Mouse (Mus musculus) lung, postnatal 4 days (tissue): ENCODE results near the gene Parl.

Experiments used
- DNase-seq, 2 experiments: peaks; one replicate each; pipeline ENCODE4 v3.0.0; 2021

Parl gene

GRCm38 (mm10) chr16:20301770-20302649, at the start of gene Parl:
Gene Parl (minus strand): TSS chr16:20302387.
- DNase-seq: peak; percentile 84 to 86

- DNase-seq: no peak
Measured at GRCm38 (mm10) chr16:20345464-20345863, 43.3 kb upstream of the Parl start.

GRCm38 (mm10) chr16:20338616-20339015, 36.4 kb upstream of the Parl start:
- DNase-seq: no peak

- DNase-seq: no peak
Measured at GRCm38 (mm10) chr16:20334918-20335317, 32.7 kb upstream of the Parl start.

GRCm38 (mm10) chr16:20328306-20328705, 26.1 kb upstream of the Parl start:
- no peak for DNase-seq

GRCm38 (mm10) chr16:20325286-20325685, 23.1 kb upstream of the Parl start, which contains the start of gene Cyp2ab1:
Gene Cyp2ab1 (minus strand): TSS chr16:20325404.
- DNase-seq: peak; percentile 17 to 33

GRCm38 (mm10) chr16:20323907-20324306, 21.7 kb upstream of the Parl start:
- peak; percentile 29 to 38 for DNase-seq

- DNase-seq: no peak
Measured at GRCm38 (mm10) chr16:20322274-20322673, 20.1 kb upstream of the Parl start.

- DNase-seq: no peak
Measured at GRCm38 (mm10) chr16:20316770-20317169, 14.6 kb upstream of the Parl start.

- DNase-seq: no peak
Measured at GRCm38 (mm10) chr16:20315266-20315665, 13.1 kb upstream of the Parl start.

- DNase-seq: no peak
Measured at GRCm38 (mm10) chr16:20312272-20312671, 10.1 kb upstream of the Parl start.

- no peak for DNase-seq
Measured at GRCm38 (mm10) chr16:20300076-20300475, 2.1 kb downstream of the Parl start.

GRCm38 (mm10) chr16:20280238-20280637, 21.9 kb downstream of the Parl start:
- DNase-seq: no peak

GRCm38 (mm10) chr16:20279395-20279794, 22.8 kb downstream of the Parl start:
- DNase-seq: no peak

GRCm38 (mm10) chr16:20272994-20273393, 29.2 kb downstream of the Parl start:
- DNase-seq: no peak

- no peak for DNase-seq
Measured at GRCm38 (mm10) chr16:20271339-20271738, 30.8 kb downstream of the Parl start.

GRCm38 (mm10) chr16:20265089-20265488, 37.1 kb downstream of the Parl start:
- DNase-seq: no peak

- no peak for DNase-seq
Measured at GRCm38 (mm10) chr16:20257926-20258325, 44.3 kb downstream of the Parl start.

GRCm38 (mm10) chr16:20248442-20249174, 53.6 kb downstream of the Parl start:
- no peak for DNase-seq

- DNase-seq: no peak
Measured at GRCm38 (mm10) chr16:20247103-20247502, 55.1 kb downstream of the Parl start.

GRCm38 (mm10) chr16:20240468-20241414, 61.4 kb downstream of the Parl start, which contains the start of gene Map6d1:
Gene Map6d1 (minus strand): TSS chr16:20241358.
- peak; percentile 39 to 56 for DNase-seq

- DNase-seq: no peak
Measured at GRCm38 (mm10) chr16:20238646-20239045, 63.5 kb downstream of the Parl start.

- no peak for DNase-seq
Measured at GRCm38 (mm10) chr16:20237426-20237825, 64.8 kb downstream of the Parl start.
